Mouse (Mus musculus) C2C12 (cell line): Measurements from ENCODE around the gene Nectin3. TPM values are rescaled to one million over a fixed set of nuclear protein-coding genes. Genes with fewer than 3 reads are reported as not detected.
"Not testable (repeated sequence)": the region's sequence is repeated elsewhere in the genome, so short reads cannot be mapped to it uniquely, and the experiment has no call there.

Source experiments
- H3K27me3 ChIP-seq: one replicate; pipeline ENCODE4 v1.6.1; 2011; ENCODE audit not compliant: control insufficient read depth, insufficient read depth, insufficient read length
- H3K36me3 ChIP-seq: one replicate; pipeline ENCODE4 v1.6.1; 2011; ENCODE audit not compliant: control insufficient read depth, insufficient read depth
- H3K4me3 ChIP-seq: one replicate; pipeline ENCODE4 v1.5.1; 2011; ENCODE audit warnings: mild to moderate bottlenecking, control low read depth; ENCODE audit not compliant: poor library complexity, insufficient read depth, severe bottlenecking
- H3K79me2 ChIP-seq: one replicate; pipeline ENCODE4 v1.6.1; 2011; ENCODE audit not compliant: control insufficient read depth, insufficient read depth
- H3K79me3 ChIP-seq: one replicate; pipeline ENCODE4 v1.6.1; 2011; ENCODE audit warnings: low read depth, control low read depth
- H3ac ChIP-seq: one replicate; pipeline ENCODE3; 2011; ENCODE audit warnings: low read depth; ENCODE audit not compliant: control insufficient read depth, insufficient read length
- CEBPB ChIP-seq: IDR thresholded peaks from one replicate; pipeline ENCODE4 v1.6.1; 2011; ENCODE audit warnings: low read depth, mild to moderate bottlenecking, control low read depth, moderate library complexity
- CTCF ChIP-seq: IDR thresholded peaks from one replicate; pipeline ENCODE4 v1.5.1; 2011; ENCODE audit not compliant: control insufficient read depth, insufficient read depth, insufficient read length
- FOSL1 ChIP-seq: IDR thresholded peaks from one replicate; pipeline ENCODE4 v1.8.0; 2011; ENCODE audit warnings: mild to moderate bottlenecking, low read length; ENCODE audit not compliant: poor library complexity, insufficient read depth, severe bottlenecking
- MAX ChIP-seq: IDR thresholded peaks from one replicate; pipeline ENCODE4 v1.6.1; 2011; ENCODE audit warnings: mild to moderate bottlenecking, control low read depth
- MYOD1 ChIP-seq: IDR thresholded peaks from one replicate; pipeline ENCODE4 v1.6.1; 2011; ENCODE audit warnings: low read depth; ENCODE audit not compliant: control insufficient read depth, insufficient read length
- MYOG ChIP-seq: IDR thresholded peaks from one replicate; pipeline ENCODE4 v1.6.1; 2011; ENCODE audit not compliant: control insufficient read depth, insufficient read length; ENCODE audit errors: extremely low read depth
- USF1 ChIP-seq: IDR thresholded peaks from one replicate; pipeline ENCODE4 v1.6.1; 2011; ENCODE audit warnings: low read depth, mild to moderate bottlenecking, control low read depth, moderate library complexity
- polyA plus RNA-seq: library from polyadenylated mRNA; unstranded; fragments of >200 nt; fragmentation: generic; extraction: Trizol; gene quantifications from one replicate; pipeline ENCODE4 v1.2.1, GENCODE M21; 2012; ENCODE audit warnings: missing spikeins

The Nectin3 gene
- polyA plus RNA-seq, 1 experiment: 12.4 TPM

GRCm38 (mm10) chr16:46384279-46384678, 114.0 kb downstream of the Nectin3 start:
- Histone ChIP-seq H3ac (no peak overlapping the region), H3K27me3 (no peaks in the 10 kb centered on the region), H3K79me3 (no peaks in the 10 kb centered on the region), H3K79me2 (no peaks in the 10 kb centered on the region), H3K4me3 (no peak overlapping the region), H3K36me3 (no peaks in the 10 kb centered on the region)
- TF ChIP-seq FOSL1 (no peak), MAX (no peak), CTCF (no peak), CEBPB (no peak), MYOG (no peak), MYOD1 (no peak), USF1 (no peak)

GRCm38 (mm10) chr16:46383344-46383743, 115.0 kb downstream of the Nectin3 start:
- H3K27me3 ChIP-seq: no peaks in the 10 kb centered on the region
- no peaks in the 10 kb centered on the region for H3K36me3 ChIP-seq
- H3K4me3 ChIP-seq: no peak overlapping the region
- H3ac ChIP-seq: no peak overlapping the region
- TF ChIP-seq MYOG (no peak), FOSL1 (no peak), MYOD1 (no peak), MAX (no peak), USF1 (no peak), CEBPB (no peak)
- H3K79me3 ChIP-seq: no peaks in the 10 kb centered on the region
- no peaks in the 10 kb centered on the region for H3K79me2 ChIP-seq

- Histone ChIP-seq H3ac (no peak overlapping the region), H3K27me3 (no peaks in the 10 kb centered on the region), H3K79me2 (no peaks in the 10 kb centered on the region), H3K79me3 (no peaks in the 10 kb centered on the region), H3K4me3 (no peak overlapping the region), H3K36me3 (no peaks in the 10 kb centered on the region)
- no peak for TF ChIP-seq USF1
- no peak for TF ChIP-seq FOSL1
- TF ChIP-seq MYOD1: no peak
- TF ChIP-seq MAX: no peak
These were observed 121.8 kb downstream of the Nectin3 start for GRCm38 (mm10) chr16:46376575-46376974.

- Histone ChIP-seq H3K4me3 (no peak overlapping the region), H3K36me3 (no peaks in the 10 kb centered on the region), H3ac (no peak overlapping the region), H3K79me3 (no peaks in the 10 kb centered on the region), H3K27me3 (no peaks in the 10 kb centered on the region), H3K79me2 (no peaks in the 10 kb centered on the region)
- TF ChIP-seq MYOD1 (no peak), FOSL1 (no peak), MAX (no peak)
These were observed 136.3 kb downstream of the Nectin3 start for GRCm38 (mm10) chr16:46362022-46362421.

- H3K79me2 ChIP-seq, H3K27me3 ChIP-seq, H3K79me3 ChIP-seq, H3ac ChIP-seq, H3K36me3 ChIP-seq, H3K4me3 ChIP-seq: not testable (repeated sequence)
These were observed 140.7 kb downstream of the Nectin3 start for GRCm38 (mm10) chr16:46357658-46358057.

- no peaks in the 10 kb centered on the region for H3K27me3 ChIP-seq
- TF ChIP-seq USF1 (no peak), CTCF (no peak), FOSL1 (no peak), CEBPB (no peak), MYOG (no peak), MAX (no peak)
- no peaks in the 10 kb centered on the region for H3K79me3 ChIP-seq
- no peak overlapping the region for H3K4me3 ChIP-seq
- H3K79me2 ChIP-seq: no peaks in the 10 kb centered on the region
- no peaks in the 10 kb centered on the region for H3K36me3 ChIP-seq
- H3ac ChIP-seq: no peak overlapping the region
These were observed 141.7 kb downstream of the Nectin3 start for GRCm38 (mm10) chr16:46356663-46357062.
